Mouse (Mus musculus): ENCODE data around the gene Actl10. TPM values are rescaled to one million over a fixed set of nuclear protein-coding genes. Genes with fewer than 3 reads are reported as not detected.

The Actl10 gene
- not detected in 2 replicates for polyA plus RNA-seq (2015; fragmentation: Nextera tagmentation; extraction: Ambion mirVana)

DNA sequence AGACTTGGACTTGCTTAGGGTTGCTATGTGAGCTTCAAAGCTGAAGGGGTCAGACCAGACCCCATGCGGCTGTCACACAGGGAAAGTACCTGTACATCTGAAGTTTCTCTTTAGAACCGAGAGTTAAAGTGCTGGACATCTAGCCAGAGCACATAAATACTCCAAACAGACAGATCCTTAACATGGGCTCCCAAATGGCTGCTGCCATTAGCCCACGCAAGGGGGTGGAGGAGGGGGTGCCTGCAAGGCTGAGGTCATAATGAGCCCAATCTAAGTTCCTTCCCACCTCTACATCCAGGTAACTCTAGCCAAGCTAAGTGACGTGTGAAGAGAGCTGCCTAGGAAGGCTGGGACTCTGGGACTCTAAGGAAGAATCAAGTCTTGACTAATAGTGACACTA, at the start of gene Actl10:
Gene Actl10 (plus strand): TSS at position 301 of the 400 bp plus-strand sequence.

DNA sequence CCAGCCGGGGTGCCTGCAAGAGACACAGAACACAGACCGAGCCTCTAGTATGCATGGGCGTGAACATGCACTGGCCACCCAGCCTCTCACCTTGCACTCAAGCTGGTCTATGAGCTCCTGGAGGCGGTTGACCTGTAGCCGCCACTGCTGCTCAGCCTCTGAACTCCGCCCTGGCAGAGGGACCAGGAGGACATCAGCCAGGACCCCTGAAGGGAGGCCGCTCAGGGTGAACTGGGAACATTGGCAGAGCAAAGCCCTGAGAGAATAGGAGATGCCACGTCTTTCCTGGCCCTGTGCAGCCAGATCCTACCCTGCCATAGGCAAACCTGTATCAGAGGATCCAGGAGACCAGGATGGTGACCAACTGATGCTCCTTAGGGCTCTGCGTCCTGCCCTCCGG, 4.9 kb upstream of the Actl10 start, which contains the start of gene 1700003F12Rik:
Gene 1700003F12Rik (plus strand): TSS at position 375 of the 400 bp plus-strand sequence.

DNA sequence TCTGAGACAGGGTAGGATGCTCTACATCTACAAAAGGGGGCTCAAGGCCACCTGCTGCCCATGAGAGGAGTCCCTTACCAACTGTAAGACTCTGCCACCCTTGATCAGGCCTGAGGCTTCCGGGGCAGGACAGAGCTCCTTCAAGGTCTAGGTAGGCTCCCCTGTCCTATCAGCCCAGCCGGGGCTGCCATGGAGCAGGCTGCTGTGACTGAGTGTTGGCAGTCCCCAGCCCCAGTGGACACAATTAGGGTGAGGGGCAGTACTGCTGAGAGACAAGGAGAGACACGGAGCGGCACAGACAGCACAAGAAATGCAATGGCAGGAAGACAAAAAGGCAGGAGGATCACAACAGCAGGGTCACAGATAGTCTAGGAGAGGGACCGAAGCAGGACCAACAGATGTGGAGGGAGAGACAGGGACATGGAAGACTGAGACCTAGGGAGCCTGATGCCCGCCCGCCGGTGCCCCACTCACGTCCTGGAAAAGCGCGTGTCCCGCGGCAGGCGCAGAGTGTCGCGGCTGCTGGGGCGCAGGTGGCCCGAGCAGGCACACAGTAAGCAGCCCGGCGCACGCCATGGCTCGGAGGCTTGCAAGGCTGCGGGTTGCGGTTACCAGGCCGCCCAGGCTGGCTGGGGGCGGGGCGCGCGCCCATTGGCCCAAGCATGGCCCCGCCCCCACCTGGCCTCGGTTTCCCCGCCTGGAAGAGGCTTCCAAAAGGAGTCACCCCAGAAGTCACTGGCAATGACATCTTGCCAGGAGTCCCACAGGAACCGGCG, 6.9 kb downstream of the Actl10 start, which contains the start of gene Necab3:
Gene Necab3 (minus strand): TSS at position 627 of the 776 bp plus-strand sequence.

GRCm38 (mm10) chr2:154569836-154570286, 18.3 kb downstream of the Actl10 start, which contains the start of gene E2f1:
E2f1 (minus strand) TSS chr2:154569892.

Other genes with a start within 250 kb of the Actl10 start
- not detected in 2 replicates for gene Bpifb9b, start 244.5 kb upstream of the Actl10 start, polyA plus RNA-seq (2015; fragmentation: Nextera tagmentation; extraction: Ambion mirVana)
- 11.7 and 24.9 TPM in 2 replicates for gene Cdk5rap1, start 178.8 kb upstream of the Actl10 start, polyA plus RNA-seq (2015; fragmentation: Nextera tagmentation; extraction: Ambion mirVana)
- 97.6 and 111 TPM in 2 replicates for gene Snta1, start 143.7 kb upstream of the Actl10 start, polyA plus RNA-seq (2015; fragmentation: Nextera tagmentation; extraction: Ambion mirVana)
- 16.8 and 17.4 TPM in 2 replicates for gene Cbfa2t2, start 115.3 kb upstream of the Actl10 start, polyA plus RNA-seq (2015; fragmentation: Nextera tagmentation; extraction: Ambion mirVana)
- gene 1700003F12Rik, start 4.7 kb upstream of the Actl10 start, polyA plus RNA-seq (2015; fragmentation: Nextera tagmentation; extraction: Ambion mirVana) = 1.0 and 1.3 TPM in 2 replicates
- gene Necab3, start 7.1 kb downstream of the Actl10 start, polyA plus RNA-seq (2015; fragmentation: Nextera tagmentation; extraction: Ambion mirVana) = 0.73 and 1.3 TPM in 2 replicates
- 6.7 and 7.3 TPM in 2 replicates for gene E2f1, start 18.1 kb downstream of the Actl10 start, polyA plus RNA-seq (2015; fragmentation: Nextera tagmentation; extraction: Ambion mirVana)
- 22.3 and 27.5 TPM in 2 replicates for gene Pxmp4, start 51.9 kb downstream of the Actl10 start, polyA plus RNA-seq (2015; fragmentation: Nextera tagmentation; extraction: Ambion mirVana)
- 0.28 and 0.32 TPM in 2 replicates for gene Zfp341, start 61.5 kb downstream of the Actl10 start, polyA plus RNA-seq (2015; fragmentation: Nextera tagmentation; extraction: Ambion mirVana)
- 0.39 and 0.97 TPM in 2 replicates for gene 4930519P11Rik, start 61.7 kb downstream of the Actl10 start, polyA plus RNA-seq (2015; fragmentation: Nextera tagmentation; extraction: Ambion mirVana)
- gene Chmp4b, start 99.9 kb downstream of the Actl10 start, polyA plus RNA-seq (2015; fragmentation: Nextera tagmentation; extraction: Ambion mirVana) = 19.1 and 26.6 TPM in 2 replicates
- gene Gm14214, start 218.3 kb downstream of the Actl10 start, polyA plus RNA-seq (2015; fragmentation: Nextera tagmentation; extraction: Ambion mirVana) = not detected in 2 replicates
- 18.1 and 19.1 TPM in 2 replicates for gene Raly, start 239.3 kb downstream of the Actl10 start, polyA plus RNA-seq (2015; fragmentation: Nextera tagmentation; extraction: Ambion mirVana)
- 1.5 and 1.7 TPM in 2 replicates for gene a, start 239.6 kb downstream of the Actl10 start, polyA plus RNA-seq (2015; fragmentation: Nextera tagmentation; extraction: Ambion mirVana)